Mouse (Mus musculus) hindbrain, embryonic 14.5 days (tissue): Measurements from ENCODE around the gene Map3k14. TPM values are rescaled to one million over a fixed set of nuclear protein-coding genes. Genes with fewer than 3 reads are reported as not detected.
A peak's percentile ranks its signal among the peaks of the same experiment; 100 is the strongest.
"Not testable (repeated sequence)": the region's sequence is repeated elsewhere in the genome, so short reads cannot be mapped to it uniquely, and the experiment has no call there.

Experiments used
- ATAC-seq: fragments of 200-750 bp; cut with Nextera tagmentation; 2 replicates; pipeline ENCODE4 v1.8.0; 2017; ENCODE audit warnings: moderate number of reproducible peaks, mild to moderate bottlenecking, moderate TSS enrichment, moderate library complexity; ENCODE audit not compliant: low FRiP score
- DNase-seq: peaks from one replicate; pipeline ENCODE4 v3.0.0-alpha.2; 2015; ENCODE audit warnings: low spot score
- H3K27ac ChIP-seq: fragments of 300-500 bp; sonication (generic); 2 replicates; pipeline ENCODE4 v1.5.1; 2014; ENCODE audit warnings: mild to moderate bottlenecking, moderate library complexity
- H3K27me3 ChIP-seq: fragments of 300-500 bp; sonication (generic); 2 replicates; pipeline ENCODE4 v1.6.1; 2014; ENCODE audit warnings: mild to moderate bottlenecking, low read length, mixed read lengths; ENCODE audit not compliant: control insufficient read depth, insufficient read depth
- H3K36me3 ChIP-seq: fragments of 300-500 bp; sonication (generic); replicated peaks from 2 replicates; pipeline ENCODE4 v1.6.1; 2014; ENCODE audit not compliant: control insufficient read depth, insufficient read depth
- H3K4me1 ChIP-seq: fragments of 300-500 bp; sonication (generic); replicated peaks from 2 replicates; pipeline ENCODE4 v1.6.1; 2014; ENCODE audit warnings: antibody characterized with exemption, low read length, mixed read lengths; ENCODE audit not compliant: control insufficient read depth, insufficient read depth
- H3K4me2 ChIP-seq: fragments of 300-500 bp; sonication (generic); replicated peaks from 2 replicates; pipeline ENCODE4 v1.6.1; 2014; ENCODE audit warnings: mild to moderate bottlenecking, moderate library complexity
- H3K4me3 ChIP-seq: fragments of 300-500 bp; sonication (generic); replicated peaks from 2 replicates; pipeline ENCODE4 v1.5.1; 2014; ENCODE audit warnings: mild to moderate bottlenecking, low read length
- H3K9ac ChIP-seq: fragments of 300-500 bp; sonication (generic); 2 replicates; pipeline ENCODE4 v1.6.1; 2014
- H3K9me3 ChIP-seq: fragments of 300-500 bp; sonication (generic); 2 replicates; pipeline ENCODE4 v1.6.1; 2016; ENCODE audit warnings: low read length; ENCODE audit not compliant: control insufficient read depth
- WGBS: fragments of 180-500 bp; shearing (Covaris S2); extraction: QIAGEN DNeasy Blood & Tissue Kit; methylation state at CpG from one replicate; pipeline ENCODE4 v1.1.7; 2014; 5-methylcytosine and 5-hydroxymethylcytosine counted together
- polyA plus RNA-seq: library from polyadenylated mRNA; unstranded; fragments of >200 nt; fragmentation: Nextera tagmentation; extraction: Ambion mirVana; gene quantifications from 2 replicates; pipeline ENCODE4 v1.2.1, GENCODE M21; 2014

Gene Map3k14
- polyA plus RNA-seq, 1 experiment from 2014 or later = 2.9 TPM

DNA sequence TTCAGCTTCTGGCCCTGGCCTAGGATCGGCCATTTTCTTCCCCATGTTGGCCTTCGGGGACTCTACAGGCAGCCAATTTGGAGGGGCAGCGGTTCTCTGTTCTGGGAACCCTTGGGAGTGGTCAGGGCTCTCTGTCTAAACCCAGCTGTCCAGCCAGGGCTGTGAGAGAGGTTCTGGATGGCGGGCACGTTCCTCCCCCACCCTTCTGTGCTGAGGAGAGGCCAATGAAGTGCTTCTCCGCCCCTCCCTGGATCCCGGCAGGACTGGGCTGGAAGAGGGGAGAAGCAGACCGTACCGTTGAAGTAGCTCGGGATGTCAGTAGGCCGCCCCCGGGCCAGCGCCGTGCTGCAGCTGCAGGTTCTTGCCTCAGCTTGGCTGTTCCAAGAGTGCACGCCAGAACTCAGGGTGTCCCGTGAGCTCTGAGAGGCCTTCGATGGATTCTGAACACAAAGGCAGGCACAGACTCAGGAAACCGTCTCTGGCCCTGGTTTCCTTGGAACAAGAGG is 43.3 kb downstream of the Map3k14 start:
- Histone ChIP-seq H3K4me1 (no peaks in the 10 kb centered on the region), H3K9ac (no peak overlapping the region), H3K4me2 (no peak overlapping the region), H3K27ac (no peak overlapping the region), H3K27me3 (no peaks in the 10 kb centered on the region), H3K4me3 (no peak overlapping the region), H3K9me3 (no peaks in the 10 kb centered on the region), H3K36me3 (peaks cover 65% of the 10 kb centered on the region)
- DNase-seq (no peak), ATAC-seq (no peak)
- 64% methylated on average over 18 of the region's 18 CpGs for WGBS

DNA sequence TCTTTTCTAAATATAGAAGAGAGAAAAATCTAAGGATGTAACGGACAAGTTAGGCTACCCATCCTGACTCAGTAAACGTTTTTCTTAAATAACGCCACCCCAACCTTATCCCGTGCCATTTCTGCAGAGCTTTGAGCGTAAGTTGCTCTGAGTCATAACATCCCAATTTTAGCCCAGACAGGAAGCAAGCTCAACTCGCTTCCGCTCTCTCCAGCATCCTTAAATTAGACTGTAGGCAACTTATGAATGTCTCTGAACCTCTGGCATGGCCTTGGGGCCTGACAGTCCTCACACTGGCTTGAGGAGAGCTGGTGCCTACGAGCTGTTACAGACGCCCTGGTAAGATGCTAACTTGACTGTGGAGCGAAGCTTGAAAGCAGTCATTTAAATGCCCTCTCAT is 43.8 kb downstream of the Map3k14 start:
- WGBS = 87% methylated on average over 10 of the region's 10 CpGs
- ATAC-seq (no peak), DNase-seq (no peak)
- Histone ChIP-seq H3K4me3 (no peak overlapping the region), H3K4me1 (peaks cover 4% of the 10 kb centered on the region), H3K4me2 (no peak overlapping the region), H3K9ac (no peak overlapping the region), H3K9me3 (no peaks in the 10 kb centered on the region), H3K27me3 (no peaks in the 10 kb centered on the region), H3K27ac (no peak overlapping the region), H3K36me3 (peaks cover 59% of the 10 kb centered on the region)

DNA sequence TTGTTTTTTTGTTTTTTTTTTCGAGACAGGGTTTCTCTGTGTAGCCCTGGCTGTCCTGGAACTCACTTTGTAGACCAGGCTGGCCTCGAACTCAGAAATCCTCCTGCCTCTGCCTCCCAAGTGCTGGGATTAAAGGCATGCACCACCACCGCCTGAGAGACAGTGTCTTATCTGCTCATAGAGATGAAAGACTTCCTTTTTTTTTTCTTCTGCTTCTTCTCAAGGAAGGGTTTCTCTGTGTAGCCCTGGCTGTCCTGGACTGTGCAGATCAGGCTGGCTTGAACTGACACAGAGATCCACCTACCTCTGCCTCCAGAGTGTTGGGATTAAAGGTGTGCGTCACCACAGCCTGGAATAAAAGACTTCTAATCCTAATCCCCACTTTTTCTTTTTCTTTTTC is 44.6 kb downstream of the Map3k14 start:
- 95% methylated on average over 4 of the region's 4 CpGs for WGBS
- ATAC-seq = not testable (repeated sequence)
- H3K36me3 ChIP-seq = peaks cover 55% of the 10 kb centered on the region

DNA sequence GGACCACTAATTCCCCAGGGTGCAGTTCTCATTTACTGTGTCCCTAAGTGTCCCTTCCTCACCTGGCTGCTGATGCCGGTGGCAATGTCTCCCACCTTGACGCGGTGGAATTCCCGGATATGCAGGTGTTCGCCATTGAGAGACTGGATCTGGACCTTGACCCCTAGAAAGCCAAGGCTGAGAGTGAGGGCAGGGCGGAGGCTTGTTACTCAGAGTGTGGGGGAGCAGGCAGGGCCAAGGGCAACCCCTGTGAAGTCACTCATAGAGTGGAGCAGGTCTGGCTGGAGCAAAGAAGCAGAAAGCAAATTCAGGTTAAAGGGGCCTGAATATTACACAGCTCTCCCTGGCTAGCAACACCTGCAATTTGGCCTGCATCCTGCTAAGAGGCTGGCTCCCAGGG is 45.8 kb downstream of the Map3k14 start:
- Histone ChIP-seq H3K9me3 (no peaks in the 10 kb centered on the region), H3K9ac (no peak overlapping the region), H3K4me1 (peaks cover 9% of the 10 kb centered on the region), H3K4me3 (no peak overlapping the region), H3K36me3 (peaks cover 45% of the 10 kb centered on the region), H3K27me3 (no peaks in the 10 kb centered on the region), H3K4me2 (no peak overlapping the region), H3K27ac (no peak overlapping the region)
- WGBS = 95% methylated on average over 6 of the region's 6 CpGs
- ATAC-seq = no peak
- no peak for DNase-seq

More for the DNA sequence above, 44.6 kb downstream of the Map3k14 start:
- H3K4me1 ChIP-seq, DNase-seq, H3K4me3 ChIP-seq, H3K9ac ChIP-seq, H3K4me2 ChIP-seq, H3K9me3 ChIP-seq, H3K27me3 ChIP-seq, H3K27ac ChIP-seq: not testable (repeated sequence)

DNA sequence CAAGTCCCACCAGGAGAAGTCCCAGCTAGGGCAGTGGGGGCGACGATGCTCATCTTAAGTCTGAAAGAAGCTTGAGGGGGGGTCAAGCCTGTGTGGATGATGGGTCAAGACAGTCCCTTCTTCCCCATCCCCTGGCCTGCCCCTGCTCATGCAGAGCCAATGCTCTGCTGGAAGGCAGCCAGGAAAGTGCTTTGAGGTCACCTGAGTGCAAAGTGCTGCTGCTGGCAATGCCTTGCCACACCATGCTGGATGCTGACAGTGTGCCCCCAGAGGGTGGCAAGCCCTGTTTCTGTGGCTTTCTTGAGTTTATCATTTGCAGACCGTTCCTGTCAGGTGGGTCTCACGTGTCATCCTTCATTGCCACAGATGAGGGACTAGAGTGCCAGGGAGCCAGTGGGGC is 47.3 kb downstream of the Map3k14 start:
- H3K27me3 ChIP-seq = no peaks in the 10 kb centered on the region
- ATAC-seq (no peak), DNase-seq (no peak)
- H3K9ac ChIP-seq = no peak overlapping the region
- H3K27ac ChIP-seq = no peak overlapping the region
- no peak overlapping the region for H3K4me2 ChIP-seq
- H3K36me3 ChIP-seq = peaks cover 37% of the 10 kb centered on the region
- peaks cover 9% of the 10 kb centered on the region for H3K4me1 ChIP-seq
- H3K4me3 ChIP-seq = no peak overlapping the region
- no peaks in the 10 kb centered on the region for H3K9me3 ChIP-seq
- WGBS = 82% methylated on average over 4 of the region's 4 CpGs

DNA sequence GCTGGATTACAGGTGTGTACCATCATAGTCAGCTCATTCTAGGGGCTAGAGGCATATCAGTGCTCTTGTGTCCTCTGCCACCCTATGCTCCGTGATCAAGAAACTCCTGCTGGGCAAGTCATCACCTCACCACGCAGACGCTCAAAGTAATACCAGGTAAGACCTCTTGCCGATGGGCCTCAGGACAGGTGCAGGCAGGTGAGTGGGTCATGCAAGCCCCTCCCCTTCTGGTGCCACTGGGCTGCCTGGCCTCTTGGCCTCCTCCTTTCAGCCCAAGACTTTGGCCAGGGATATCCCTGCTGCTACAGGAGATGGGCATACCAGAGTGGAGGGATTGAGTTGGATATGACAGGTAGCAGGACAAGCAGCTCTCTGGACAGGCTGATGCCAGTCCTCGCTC is 48.0 kb downstream of the Map3k14 start:
- ATAC-seq = no peak

DNA sequence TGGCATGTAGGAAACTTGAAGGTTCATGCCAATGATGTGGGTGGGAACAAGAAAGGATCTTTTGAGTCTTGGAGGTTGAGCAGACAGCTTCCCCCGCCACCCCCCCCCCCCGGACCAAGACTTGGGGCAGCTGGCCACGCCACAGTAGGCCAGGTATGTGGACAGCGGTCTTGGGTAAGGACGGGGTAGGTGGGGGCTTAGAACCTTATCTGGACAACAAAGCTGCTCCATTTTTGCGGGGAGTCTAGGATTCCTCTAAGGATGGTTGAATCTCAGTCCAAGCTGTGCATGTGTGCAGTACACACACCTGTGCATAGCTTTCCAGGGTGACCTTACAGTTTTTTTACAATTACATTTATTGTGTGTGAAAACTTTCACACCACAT is 48.8 kb downstream of the Map3k14 start:
- Histone ChIP-seq H3K9ac (peak overlapping the region; percentile 77), H3K9me3 (no peaks in the 10 kb centered on the region), H3K36me3 (peaks cover 23% of the 10 kb centered on the region), H3K4me2 (peak overlapping the region; percentile 99), H3K27me3 (no peaks in the 10 kb centered on the region), H3K4me1 (peaks cover 9% of the 10 kb centered on the region), H3K4me3 (peak overlapping the region; percentile 55), H3K27ac (peak overlapping the region; percentile 81)
- ATAC-seq (peak; percentile 36; the same call in 1 of the 2 replicates), DNase-seq (no peak)
- 30% methylated on average over 6 of the region's 6 CpGs for WGBS

More for the DNA sequence above, 48.0 kb downstream of the Map3k14 start:
- Histone ChIP-seq H3K4me3 (no peak overlapping the region), H3K27me3 (no peaks in the 10 kb centered on the region), H3K27ac (no peak overlapping the region), H3K4me1 (peaks cover 9% of the 10 kb centered on the region), H3K4me2 (no peak overlapping the region), H3K9me3 (no peaks in the 10 kb centered on the region), H3K9ac (no peak overlapping the region), H3K36me3 (peaks cover 30% of the 10 kb centered on the region)
- DNase-seq = no peak
- 89% methylated on average over 5 of the region's 5 CpGs for WGBS

- H3K4me3 ChIP-seq = peak within 1 kb of the TSS; percentile 55
- ATAC-seq (peak; percentile 88), DNase-seq (peak; percentile 77)
- peak within 1 kb of the TSS; percentile 99 for H3K4me2 ChIP-seq
- peak within 1 kb of the TSS; percentile 81 for H3K27ac ChIP-seq
- peaks cover 9% of the 10 kb centered on the region for H3K4me1 ChIP-seq
- under 1% methylated on average over 44 of the region's 45 CpGs for WGBS
- H3K27me3 ChIP-seq = no peaks in the 10 kb centered on the region
- peak within 1 kb of the TSS; percentile 77 for H3K9ac ChIP-seq
- H3K36me3 ChIP-seq = peaks cover 21% of the 10 kb centered on the region
- H3K9me3 ChIP-seq = no peaks in the 10 kb centered on the region
Measured at GRCm38 (mm10) chr11:103217790-103218516, 49.3 kb downstream of the Map3k14 start, which contains the start of gene Spata32. Gene Spata32, minus strand, starts transcription at chr11:103218432.

- H3K27me3 ChIP-seq = no peaks in the 10 kb centered on the region
- no peaks in the 10 kb centered on the region for H3K9me3 ChIP-seq
- ATAC-seq = no peak
- no peak for DNase-seq
- H3K36me3 ChIP-seq = peaks cover 6% of the 10 kb centered on the region
- no peak overlapping the region for H3K4me3 ChIP-seq
- H3K4me1 ChIP-seq = peaks cover 9% of the 10 kb centered on the region
- no peak overlapping the region for H3K27ac ChIP-seq
- 81% methylated on average over 1 of the region's 1 CpGs for WGBS
- no peak overlapping the region for H3K9ac ChIP-seq
- no peak overlapping the region for H3K4me2 ChIP-seq
Measured at GRCm38 (mm10) chr11:103215355-103215754, 51.9 kb downstream of the Map3k14 start.
